Mouse (Mus musculus) frontal cortex, postnatal 36 days (tissue): ENCODE measurements at regions not wholly inside any gene's neighbourhood (a gene's known extent, or its start where the extent isn't known, plus 50 kb on each side); places are given as distances from the start of the nearest gene placed in this dataset.
"Not testable (repeated sequence)": the region's sequence is repeated elsewhere in the genome, so short reads cannot be mapped to it uniquely, and the experiment has no call there.

Experiments
- DNase-seq, 2 experiments: peaks; one replicate each; pipeline ENCODE4 v3.0.0; 2022; ENCODE audit warnings: low spot score in 2 of 2

DNA sequence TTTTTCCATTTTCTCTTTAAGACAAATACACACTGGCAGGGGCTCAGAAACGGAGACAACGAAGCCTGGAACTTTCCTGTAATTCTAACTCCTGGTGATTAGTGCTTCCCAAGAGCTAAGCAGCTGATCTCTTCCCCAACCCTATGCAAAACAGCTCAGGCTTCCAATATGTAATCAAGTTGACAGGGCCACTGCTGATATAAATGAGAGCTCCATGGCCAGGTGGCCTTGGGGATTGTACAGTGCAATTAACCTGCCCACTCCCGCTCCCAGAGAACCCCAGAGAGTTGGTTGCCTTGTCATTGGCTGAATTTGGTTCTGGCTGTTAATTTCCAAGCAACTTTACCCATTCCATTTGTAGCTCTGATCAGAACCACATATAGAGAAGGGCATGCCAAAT, 67.8 kb downstream of the 4933415F23Rik start:
- no peak for DNase-seq

DNA sequence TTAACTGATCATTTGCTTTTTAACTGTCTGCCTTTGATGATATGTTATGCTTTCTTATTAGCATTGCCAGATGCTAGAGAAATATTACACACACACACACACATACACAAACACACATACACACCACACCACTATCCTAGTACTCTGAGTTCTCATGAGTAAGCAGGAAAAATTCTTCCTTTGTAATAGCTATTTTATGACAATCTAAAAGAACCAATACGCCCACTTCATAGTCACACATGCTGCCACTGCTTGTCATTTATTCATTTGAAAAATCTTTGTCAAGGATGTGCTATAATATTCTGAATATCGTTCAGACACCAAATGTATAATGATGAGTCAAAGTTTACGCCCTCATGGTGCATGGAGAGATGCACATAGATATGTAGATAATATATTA, 78.5 kb downstream of the 4933415F23Rik start:
- no peak for DNase-seq

DNA sequence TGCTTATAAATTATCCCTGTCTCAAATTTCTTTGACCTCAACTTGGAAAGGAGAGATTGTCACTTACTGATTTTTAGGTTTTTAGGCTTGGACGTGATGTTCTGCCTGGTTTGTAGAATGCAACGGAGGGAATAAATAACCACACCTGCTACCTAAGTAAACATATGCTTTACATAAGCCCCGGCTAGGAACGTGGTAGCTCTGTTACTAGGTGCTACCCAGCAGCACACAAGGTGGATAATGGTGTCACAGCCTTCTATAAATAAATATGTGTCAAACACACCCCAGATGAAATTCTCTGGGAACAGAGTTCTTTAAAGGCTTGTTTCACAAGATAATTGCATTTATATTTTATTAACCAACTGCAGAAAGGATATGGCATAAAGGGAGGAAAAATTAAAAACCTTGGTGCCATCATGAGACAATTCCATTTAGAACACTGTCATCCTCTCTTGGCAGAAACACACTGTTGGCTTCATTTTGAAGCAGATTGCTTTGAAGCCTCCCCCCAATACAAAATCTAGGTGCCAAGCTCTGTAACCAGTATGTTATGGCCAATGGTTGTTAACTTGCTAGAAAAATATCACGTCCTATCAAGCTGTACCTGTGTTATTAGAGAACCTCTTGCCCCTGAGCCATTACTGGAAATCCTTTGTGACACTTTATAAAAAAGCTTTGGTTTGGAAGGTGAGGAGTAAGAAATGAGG, 94.1 kb downstream of the 4933415F23Rik start:
- no peak for DNase-seq

DNA sequence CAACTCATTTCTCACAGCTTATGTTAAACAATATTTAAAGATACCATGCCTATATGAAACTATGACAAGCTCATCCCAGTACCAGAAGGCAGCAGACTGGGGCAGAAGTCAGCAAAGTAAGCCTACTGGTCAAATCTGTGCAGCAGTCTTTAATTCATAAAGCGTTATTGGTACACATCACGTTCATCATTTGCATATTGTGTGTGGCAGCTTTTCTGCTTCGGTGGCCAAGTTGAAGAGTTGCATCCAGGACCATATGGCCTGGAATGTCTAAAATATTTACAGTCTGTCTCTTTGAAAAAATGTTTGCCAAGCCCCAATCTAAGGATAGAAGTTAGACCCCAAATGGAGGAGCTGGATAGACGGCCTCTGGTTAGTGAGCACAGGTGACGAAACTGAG, 97.2 kb downstream of the 4933415F23Rik start:
- DNase-seq, result no peak

DNA sequence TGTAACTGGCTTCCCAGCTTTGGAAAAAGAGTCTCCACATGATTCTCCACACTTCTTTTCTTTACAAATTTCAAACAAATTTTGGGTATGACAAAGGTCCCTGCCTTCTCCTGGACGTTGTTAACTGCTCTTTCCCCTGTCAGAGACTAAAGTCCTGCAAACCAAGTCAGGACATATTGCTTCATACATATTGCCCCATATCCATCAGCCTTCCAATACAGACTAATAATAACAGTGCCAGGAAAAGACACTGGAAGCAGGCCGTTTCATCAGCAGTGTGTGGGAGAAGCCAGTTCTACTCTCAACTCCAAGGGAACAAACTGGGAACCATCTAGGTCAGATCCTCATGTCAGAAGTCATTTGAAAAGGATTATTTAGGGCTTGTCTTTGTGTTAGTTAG, 105.4 kb downstream of the 4933415F23Rik start:
- no peak for DNase-seq

DNA sequence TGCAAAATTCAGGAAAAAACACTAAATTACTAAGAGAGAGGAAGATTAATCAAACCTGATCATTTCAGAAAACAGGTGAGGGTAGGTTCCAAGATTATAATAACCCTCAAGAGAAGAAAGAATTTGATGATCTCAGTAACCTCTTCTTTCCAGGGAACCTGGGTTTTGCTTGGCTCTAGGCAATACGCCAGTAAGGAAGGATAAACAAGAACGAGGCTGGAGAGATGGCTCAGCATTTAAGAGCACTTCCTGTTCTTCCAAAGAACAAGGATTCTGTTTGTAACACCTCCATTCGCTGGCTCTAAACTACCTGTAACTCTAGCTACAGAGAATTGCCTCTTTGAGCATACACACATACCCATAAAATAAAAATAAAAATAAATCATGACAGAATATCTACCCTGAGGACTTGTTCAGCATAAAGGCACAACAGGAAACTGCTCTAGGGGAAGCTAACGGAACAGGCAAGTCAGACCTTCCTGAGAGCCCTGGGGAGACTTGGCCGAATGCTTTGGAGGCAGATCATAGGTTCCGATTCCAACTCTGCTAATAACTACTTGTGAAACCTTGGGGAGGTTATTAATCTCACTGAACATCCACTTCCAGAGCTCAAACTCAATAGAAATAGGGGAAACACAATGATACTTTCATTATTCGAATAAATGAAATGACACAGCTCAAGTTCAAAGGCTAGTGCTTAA, 112.4 kb downstream of the 4933415F23Rik start:
- DNase-seq, result no peak

DNA sequence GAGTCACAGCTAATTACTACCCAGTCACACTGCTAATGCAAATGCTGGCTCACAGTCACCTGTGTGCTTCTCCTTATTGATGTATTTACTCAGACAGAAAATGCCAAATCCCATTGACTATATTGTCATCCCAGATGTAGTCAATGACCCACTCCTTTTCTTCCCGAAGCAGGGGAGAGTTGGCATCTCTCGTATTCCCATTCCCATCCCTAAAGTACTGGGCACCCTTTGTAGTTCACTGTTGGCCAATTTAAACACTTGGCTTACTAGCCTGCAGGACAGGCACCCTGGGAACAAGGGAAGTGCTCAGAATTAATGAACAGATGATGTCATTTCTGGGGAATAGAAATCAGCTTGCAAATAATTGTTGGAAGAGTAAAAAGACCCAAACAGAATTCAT, 114.5 kb downstream of the 4933415F23Rik start:
- no peak for DNase-seq

DNA sequence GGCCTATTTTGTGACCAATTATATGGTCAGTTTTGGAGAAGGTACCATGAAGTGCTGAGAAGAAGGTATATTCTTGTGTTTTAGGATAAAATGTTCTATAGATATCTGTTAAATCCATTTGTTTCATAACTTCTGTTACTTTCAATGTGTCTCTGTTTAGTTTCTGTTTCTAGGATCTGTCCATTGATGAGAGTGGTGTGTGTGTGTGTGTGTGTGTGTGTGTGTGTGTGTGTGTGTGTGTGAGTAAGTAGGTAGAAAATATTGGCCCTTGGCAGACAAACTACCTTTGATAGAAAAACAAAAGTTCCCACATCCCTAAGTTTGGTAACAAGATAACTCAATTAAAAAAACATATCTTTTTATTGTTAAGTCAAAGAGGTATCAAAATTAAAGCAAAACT, 117.8 kb downstream of the 4933415F23Rik start:
- DNase-seq, result not testable (repeated sequence)

DNA sequence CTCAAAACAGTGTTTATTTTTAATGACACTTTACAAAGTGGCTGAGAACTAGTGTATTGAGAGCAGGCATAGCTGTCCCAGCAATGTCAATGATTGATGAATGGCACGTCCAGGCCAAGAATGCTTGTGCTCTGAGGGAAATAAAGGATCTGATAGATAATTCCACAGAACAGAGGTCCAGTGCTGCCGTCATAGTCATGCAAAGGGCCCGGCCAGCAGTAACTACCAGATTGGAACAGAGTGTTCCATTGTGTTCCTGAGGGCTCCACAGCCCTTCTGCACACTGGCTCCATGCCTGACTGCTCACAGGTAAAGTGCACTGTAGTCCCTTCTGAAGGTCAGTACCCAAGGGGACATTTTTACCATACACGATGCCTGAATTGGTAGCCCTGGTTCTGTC, 127.1 kb downstream of the 4933415F23Rik start:
- no peak for DNase-seq

DNA sequence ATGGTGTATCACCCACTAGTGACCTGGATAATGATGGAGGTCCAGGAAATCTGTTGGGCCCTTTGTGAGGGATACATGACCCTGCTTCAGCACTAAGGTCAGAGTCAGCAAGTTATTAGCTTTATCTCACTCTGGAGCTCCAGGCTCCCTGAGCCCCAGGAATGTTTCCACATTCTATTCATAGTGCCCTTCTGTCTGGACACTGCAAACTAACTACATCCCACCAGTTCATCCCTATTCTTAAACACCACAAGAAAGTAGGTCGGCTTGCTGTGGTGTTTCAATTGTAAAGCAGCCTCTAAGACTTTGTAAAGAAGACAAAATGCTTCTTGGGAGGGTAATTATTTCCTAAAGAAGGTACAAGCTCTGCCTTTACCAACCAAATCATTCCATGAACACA, 138.2 kb upstream of the Rims1 start:
- DNase-seq, result no peak

DNA sequence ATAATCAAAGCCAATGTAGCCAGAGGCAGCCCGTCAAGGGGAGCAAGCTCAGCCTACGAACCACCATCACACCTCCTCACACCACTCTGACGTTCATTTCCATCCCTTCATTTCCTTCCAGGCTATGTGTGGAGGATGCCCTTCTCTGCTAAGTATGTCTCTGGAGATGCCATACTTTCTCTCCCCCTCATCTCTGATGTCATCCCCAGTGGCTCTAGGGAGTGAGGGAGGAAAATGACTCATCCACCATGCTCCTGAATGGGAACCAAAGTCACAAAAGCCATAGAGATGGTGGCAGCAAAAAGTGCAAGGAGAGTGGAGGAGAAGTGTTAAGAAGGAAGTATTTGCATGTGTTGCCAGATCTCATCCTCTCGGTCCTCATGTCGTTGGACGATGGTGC, 134.0 kb upstream of the Rims1 start:
- peak; percentile 31 to 48 for DNase-seq

DNA sequence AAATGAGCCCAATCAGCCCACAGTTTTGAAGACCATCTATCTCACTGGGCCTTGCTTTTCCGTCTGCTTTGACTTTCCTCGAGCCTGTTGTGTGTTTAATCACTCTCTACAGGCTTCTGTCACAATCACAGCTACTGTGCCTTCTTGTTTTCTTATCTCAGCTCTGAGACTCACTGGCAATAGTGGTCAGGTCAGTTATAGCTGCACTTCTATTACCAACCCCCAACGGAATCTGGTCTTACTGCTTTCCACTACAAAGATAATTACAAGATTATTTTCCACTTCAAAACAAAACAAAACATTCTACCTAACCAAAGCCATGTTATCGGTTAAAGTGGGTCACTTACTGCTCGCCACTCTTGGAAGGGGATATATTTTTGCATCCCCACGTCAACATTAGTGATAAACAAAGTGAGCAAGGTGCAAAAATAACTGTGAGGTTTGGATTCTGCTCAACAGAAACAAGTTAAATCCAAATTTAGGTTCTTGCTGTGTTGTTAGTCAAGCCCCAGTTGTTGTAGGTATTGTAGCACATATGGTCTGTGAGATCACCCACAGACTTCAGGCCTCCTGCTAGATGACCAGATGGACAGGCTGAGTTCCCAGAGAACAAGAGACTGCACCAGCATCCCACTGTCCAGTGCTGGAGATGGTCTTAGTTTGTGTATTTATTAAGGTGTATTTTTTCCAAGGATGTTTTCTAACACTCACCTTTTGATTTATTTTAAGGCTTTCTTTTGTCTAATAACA, 125.5 kb upstream of the Rims1 start:
- DNase-seq, result no peak

DNA sequence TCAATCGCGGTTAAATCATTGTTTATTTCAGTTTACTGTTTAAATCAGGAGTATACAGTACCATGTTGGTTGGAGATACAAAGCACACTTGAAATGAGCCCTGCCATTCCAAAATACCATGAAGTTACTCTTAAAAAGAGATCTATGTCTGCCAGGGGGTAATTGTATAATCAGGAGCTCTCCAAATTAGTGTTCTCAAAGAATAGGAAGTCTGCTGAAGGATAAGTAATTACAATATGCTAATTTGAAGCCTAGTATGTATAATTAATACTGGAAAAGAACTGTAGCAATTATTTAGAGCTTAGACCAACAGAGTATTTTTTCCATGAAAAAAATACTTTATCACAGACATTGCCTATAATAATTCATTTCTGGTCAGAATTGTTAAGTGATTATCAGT, 97.2 kb upstream of the Rims1 start:
- DNase-seq, result no peak

DNA sequence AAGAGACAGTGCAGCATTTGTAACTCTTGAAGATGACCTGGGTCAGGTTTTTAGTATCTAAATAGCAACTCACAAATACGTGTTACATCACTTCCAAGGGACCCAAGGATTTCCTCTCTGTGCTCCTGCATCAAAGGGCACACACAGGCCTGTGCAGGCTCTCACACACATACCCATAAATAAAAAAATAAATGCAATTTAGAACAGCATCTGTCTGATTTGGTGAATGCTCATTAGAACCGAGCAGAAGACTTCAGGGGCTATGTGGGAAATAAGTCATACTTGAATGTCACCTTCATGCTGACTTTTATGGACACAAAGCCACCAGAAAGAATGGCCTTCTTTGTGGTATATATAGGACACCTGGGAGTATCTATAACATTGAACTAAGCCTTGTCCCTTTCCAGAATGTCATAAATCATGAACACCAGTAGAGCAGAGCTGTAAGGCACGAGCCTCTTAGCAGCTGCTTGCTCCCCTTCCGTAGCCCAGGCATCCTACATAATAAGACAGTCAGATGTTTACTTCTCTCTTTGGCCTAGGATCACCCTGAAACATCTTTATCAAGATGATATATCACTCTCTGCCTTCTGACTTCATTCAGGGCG, 95.3 kb upstream of the Rims1 start:
- DNase-seq, result no peak

DNA sequence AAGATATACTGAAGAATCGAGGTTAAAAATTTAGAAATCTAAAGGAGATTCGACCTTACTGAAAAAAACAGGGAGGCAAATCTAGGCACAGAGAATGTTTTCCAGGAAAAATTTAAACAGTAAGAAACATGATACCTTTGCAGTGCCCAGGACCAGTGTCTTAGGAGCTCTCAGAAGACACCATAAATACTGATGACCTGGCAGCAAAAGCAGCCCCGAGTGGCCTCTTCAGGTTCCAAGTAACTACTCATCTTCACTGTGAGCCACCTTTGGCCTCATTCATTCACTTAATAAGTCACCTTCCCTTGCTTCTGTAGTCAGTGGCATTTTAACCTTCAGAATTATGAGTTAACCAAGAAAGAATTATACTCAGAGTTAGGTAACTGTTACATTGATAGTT, 89.3 kb upstream of the Rims1 start:
- DNase-seq, result no peak

DNA sequence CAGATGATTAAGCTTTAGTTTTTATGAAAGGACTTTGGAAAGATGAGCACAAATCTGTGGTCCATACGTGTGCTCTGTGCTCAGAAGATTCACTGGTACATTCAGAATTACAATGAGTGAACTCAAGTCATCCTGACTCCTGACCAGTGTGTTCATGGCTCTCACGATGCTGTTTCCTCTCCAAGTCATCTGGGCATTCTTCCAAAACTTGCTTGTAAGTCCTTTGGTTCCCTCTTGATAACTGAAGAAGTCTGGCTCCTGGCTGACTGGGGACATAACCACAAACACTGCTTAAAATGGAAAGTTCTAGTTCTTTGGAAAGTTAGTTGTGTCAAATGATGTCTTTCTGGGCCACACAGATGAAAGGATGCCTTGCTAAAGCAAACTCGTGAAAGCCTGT, 57.2 kb upstream of the Rims1 start:
- DNase-seq, result no peak
